Mouse (Mus musculus) testis, postnatal 14 days (tissue): ENCODE measurements around the gene Slc17a3.

Experiments used
- DNase-seq: peaks from one replicate; pipeline ENCODE4 v3.0.0; 2021; ENCODE audit warnings: low spot score

Slc17a3 gene

DNA sequence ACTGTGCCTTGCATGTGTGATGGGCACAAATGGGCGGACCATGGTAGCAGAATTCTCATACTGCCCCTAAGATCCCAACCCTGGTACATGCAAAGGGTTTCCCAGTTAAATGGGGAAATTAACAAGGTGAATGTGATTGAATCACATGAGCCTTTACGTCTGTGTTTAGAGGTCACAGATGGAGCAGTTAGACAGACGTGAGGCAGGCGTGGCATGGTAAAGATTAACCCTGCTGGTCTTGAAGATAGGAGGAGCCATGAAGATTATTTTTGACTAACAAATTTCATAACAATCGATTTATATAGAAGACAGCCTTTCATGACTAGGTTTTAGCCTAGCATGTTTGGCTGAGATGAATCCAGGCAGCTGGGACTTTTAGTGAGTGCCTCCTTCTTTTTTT lies 33.9 kb downstream of the Slc17a3 start:
- DNase-seq = no peak

DNA sequence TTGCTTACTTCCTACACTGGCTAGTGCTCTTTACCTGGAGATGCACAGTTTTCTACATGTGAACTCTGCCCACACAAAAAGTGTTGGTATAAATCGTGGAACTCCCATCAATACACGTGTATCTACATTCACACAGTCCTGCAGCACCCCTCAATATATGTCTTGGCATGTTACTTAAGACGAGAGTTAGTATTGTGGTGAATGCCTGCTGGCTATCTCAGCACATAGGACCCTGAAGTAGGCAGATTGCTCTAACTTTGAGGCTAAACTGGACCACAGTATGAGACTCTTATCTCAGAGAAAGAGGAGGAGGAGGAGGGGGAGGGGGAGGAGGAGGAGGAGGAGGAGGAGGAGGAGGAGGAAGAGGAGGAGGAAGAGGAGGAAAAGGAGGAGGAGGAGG lies 39.9 kb downstream of the Slc17a3 start:
- no peak for DNase-seq

DNA sequence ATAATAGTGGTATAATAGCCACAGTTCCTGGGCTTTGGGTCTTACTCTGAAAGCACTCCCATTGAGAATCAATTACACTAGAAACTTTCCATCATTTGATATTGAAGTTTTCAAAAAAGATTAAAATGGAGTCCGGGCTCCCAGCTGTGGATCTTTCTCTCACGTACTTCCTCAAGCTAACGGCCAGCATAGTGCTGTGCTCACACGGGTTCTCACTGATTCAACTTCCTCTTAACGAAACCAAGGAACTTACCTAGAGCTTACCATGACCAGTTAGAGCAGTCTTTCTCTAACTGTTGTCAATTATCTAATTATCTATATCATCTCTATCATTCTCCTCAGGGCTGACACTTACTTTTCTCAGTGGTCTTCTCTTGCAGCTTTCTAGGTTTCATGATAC lies 40.4 kb downstream of the Slc17a3 start:
- no peak for DNase-seq

DNA sequence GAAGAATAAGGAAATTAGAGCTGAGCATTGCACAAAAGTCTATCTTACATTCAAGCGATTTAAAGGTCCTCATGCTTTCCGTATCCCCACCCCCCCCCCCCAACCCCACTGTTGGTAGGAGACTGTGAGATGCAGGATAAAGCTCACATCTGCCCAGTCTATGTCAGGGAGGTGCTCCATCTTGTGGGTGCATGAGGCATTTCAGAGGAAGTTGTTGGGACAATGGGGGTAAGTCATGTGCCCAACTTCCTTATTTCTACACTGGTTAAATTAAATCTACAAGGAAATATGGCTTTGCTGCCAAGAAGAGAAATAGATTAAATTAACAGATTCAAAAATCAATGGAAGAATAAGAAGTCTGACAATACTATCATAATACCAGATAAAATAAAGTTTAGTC lies 46.3 kb downstream of the Slc17a3 start:
- DNase-seq = no peak

DNA sequence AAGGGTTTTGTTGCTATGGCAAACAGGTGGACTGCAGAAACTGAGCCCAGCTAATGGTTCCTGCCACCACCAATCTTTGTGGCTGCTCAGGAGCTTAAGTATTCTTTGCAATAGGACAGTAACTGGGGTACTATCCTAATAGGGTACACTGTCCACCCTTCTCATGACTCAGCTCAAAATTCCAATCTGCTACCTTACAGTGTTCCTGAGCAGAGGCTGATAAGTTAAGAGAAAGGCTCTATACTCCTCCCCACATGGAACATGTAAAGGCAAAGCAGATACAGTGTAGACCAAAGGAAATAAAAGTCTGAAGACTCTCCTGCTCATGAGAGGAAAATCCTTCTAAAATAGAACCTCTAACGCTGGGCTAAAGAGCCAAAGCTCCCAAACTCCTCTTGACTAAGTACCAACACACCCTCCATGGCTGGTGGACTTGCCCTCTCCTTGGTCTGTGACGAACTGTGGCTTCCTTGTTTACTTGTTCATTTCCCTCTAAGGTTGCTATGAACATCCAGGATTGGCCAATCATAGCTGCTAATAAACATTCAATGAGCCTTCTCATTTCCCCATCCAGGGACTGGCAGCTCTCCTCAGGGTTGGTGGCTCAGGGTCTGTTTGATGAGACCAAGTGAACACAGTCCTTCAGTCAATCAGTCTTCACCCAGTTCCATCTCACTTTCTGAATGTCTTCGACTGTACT lies 47.9 kb downstream of the Slc17a3 start:
- DNase-seq = no peak

- no peak for DNase-seq
Measured at GRCm38 (mm10) chr13:23889011-23889605, 49.9 kb downstream of the Slc17a3 start.

GRCm38 (mm10) chr13:23892592-23893268 lies 53.5 kb downstream of the Slc17a3 start:
- DNase-seq = no peak

DNA sequence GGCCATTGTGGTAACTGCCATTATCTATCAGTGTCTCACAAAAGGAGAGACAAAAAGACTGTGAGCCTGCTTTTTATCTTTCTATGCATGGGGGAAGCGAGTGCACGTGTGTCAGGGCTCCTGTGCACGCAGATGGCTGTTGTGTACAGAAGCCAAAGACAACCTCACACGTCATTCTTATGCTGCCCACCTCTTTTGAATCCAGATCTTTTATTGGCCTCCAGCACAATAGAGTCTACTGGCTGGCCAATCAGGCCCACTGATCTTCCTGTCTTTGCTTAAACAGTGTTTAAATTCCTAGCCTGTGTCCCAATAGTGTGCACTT lies 54.0 kb downstream of the Slc17a3 start:
- no peak for DNase-seq

DNA sequence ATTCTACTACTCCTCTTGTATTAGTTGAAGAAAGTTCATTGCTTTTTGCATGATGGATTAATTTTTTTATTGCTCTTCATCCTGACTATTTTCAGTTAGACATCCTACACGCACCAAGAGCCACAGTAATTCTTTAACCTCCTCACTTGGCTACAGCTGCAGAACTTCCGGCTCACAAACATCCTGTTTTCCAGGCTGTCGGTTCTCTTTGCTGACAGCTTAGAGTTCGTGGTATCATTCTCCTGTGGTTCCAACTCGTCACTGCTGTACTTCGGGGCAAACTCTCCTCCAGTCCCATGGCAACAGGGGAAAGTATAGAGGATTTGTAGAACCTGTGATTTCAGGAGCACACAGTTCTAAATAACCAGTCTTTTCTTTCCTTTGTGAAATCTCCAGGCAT lies 59.0 kb downstream of the Slc17a3 start:
- DNase-seq = no peak

- DNase-seq = no peak
Measured at GRCm38 (mm10) chr13:23906906-23907305, 67.7 kb downstream of the Slc17a3 start.

DNA sequence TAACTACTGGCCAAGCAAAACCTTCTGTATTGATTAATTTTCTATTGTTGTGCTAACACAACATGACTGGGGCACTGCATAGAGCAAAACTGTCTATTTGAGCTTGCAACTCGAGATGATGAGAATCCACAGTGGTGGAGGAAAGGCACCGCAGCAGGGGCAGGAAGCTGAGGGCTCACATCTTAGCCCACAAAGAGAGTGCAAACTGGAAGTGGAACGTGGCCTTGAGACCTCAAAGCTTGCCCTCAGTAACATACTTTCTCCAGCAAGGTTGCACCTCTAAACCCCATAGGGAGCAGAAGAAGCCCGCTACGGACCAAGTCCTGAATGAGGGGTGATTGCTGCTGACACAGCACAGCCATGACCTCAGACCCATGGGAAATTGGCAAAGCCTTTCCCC lies 70.9 kb downstream of the Slc17a3 start:
- DNase-seq = no peak
